Mouse (Mus musculus): ENCODE results near the gene Cracr2b. TPM values are rescaled to one million over a fixed set of nuclear protein-coding genes. Genes with fewer than 3 reads are reported as not detected.

Cracr2b gene
- total RNA-seq, 4 experiments from 2014 or later, result 3.3 to 11.4 (median 6.9) TPM

DNA sequence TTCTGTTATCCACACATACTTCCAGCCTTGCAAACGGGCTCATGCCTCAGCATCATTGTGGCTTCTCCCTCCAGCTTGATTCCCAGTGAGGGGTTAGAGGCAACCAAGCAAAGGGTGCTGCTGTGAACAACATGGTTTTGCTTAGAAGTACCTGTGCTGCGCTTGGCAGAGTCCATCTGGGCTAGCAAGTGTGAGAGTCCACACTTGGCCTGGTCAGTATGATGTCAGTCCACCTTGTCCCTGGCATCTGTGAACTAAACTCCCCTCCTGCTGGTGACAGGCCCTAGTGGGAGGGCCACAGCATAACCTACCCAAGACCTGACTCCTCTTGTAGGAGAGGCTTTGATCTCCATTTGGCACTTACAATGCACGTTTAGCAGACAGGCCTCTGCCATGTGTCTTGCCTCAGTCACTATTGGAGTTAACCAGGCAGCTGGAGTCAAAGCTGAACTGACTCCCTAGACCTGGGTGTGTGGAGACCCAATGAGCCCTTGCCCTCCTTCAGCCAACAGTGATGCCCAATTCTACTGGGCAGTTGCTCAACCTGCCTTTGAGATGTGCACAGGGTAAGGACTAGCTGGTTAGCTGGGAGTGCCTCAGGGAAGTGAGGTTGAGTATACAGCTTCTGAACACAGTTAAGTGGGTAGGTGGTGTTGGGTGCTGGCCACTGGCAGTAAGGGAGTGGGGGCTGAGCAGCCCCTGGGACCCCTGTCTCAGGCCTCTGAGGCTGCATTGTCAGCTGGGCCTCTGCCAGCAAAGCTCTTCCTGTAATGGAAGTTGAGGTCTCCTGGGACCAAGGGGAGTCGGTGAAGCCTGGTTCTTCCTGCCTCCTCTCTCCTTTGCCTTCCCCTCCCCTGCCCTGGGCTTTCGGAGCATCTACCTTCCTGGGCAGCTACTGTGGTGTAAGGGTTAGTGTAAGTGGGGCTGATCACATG lies 23.6 kb downstream of the Cracr2b start:
- no peak for DNase-seq (ENCODE audit: low spot score in 2 of 2)

DNA sequence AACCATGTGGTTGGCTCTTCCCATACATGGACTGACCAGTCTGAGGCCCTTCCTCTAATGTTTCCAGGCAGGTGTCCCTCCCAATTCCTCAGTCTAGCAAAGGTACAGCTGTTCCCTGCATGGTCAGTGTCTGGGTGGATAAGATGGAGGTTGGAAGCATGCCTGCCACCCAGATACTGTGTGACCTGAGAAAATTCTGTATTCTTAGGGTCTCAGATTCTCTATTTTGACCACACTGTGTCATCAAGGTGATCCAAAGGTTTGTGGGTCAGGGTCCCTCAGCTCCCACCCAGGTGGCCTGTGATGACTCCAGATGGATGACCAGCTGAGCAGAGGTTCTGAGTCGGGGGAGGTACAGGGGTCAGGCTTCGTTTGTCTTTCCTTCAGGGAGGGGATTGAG lies 24.3 kb downstream of the Cracr2b start:
- DNase-seq (ENCODE audit: low spot score in 2 of 2), result no peak

DNA sequence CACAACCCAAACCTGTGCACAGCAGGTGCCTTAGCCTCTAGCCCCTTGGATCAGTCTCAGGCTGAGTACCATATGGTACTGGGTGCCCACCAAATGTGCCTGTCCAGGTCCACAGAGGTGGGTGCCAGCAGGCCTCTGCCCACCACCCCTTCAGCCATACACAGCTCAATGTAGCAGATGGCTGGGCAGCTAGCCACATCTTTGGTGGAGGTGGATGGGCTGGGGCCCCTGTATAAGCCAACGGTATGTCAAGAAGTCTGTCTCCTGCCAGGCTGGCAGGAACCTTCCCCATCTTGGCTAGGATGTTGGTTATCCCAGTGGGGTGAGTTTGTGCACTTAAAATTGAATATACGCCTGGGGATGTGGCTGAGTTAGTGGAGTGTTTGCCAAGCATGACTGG lies 24.7 kb downstream of the Cracr2b start:
- DNase-seq (ENCODE audit: low spot score in 2 of 2), result no peak

DNA sequence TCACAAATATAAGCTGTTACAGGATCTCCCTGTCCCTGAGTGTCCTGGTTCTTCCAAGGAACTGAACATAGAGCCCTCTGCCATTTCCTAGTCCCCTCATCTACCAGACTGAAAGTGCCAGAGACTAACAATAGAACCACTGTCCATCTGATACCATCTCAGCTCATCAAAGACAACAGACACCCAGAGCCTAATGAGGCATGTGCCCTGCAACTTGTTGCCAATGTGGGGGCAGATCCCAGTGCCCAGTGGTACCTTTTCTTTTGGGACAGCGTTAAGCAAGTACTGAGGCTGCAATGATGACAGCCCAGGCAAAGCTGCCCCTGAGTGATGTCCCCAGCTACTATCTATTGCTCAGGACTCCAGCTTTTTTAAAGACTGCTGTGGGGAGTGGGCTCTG lies 25.3 kb downstream of the Cracr2b start:
- no peak for DNase-seq (ENCODE audit: low spot score in 2 of 2)

DNA sequence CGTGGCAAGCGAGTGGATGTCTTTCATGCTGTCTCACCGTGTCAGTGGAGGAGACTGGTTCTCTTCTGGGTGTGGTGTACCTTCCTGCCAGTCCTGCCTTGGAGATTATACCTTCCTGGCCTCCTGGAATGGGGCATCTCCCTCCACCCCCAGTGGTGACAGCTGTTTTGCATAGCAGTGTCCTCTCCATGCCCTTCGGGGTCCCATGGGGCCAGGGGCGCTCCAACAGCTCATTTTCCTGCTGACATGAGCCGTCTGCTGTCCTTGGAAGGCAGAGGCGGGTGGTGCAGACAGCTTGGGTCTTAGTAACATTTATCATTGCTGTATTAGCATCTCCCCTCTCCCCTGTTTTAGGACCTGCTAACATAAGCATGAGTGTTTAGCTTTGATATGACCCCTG lies 26.2 kb downstream of the Cracr2b start:
- DNase-seq (ENCODE audit: low spot score in 2 of 2), result no peak

DNA sequence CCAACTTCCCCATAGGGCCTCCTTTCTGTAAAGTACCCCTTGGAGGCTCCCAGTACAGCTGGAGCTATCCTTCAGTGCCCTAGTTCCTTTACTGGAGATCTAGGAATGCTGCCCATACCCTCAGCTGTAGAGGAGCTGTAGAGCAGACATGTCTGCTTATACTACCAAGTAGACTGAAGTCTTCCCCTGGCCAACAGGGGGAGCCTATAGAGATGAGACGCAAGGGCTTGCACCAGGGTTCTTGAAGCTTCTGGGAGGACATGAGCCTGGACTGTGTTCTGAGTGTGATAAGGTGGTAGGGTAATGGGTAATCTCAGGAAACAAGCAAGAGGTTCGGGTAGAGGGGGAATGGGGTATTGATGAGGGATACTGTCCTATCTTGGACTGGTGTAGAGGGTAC lies 30.3 kb downstream of the Cracr2b start:
- no peak for DNase-seq (ENCODE audit: low spot score in 2 of 2)

DNA sequence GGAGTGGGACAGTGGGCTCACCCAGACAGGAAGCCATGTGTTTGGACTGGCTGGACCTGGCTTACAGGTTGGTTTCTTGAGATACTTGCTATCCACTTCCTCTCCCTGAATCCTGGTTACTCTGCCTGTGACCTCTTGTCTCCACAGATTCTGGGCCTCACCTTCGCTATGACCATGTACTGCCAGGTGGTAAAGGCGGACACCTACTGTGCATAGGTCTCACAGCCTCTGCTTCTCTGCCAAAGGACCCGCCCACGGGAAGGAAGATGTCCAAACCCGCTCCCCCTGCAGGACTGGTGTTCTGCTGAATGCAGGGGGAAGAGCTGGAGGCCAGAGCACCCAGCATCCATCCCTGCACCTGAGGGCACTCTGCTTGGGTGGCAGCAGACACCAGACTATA lies 31.8 kb downstream of the Cracr2b start:
- no peak for DNase-seq (ENCODE audit: low spot score in 2 of 2)

DNA sequence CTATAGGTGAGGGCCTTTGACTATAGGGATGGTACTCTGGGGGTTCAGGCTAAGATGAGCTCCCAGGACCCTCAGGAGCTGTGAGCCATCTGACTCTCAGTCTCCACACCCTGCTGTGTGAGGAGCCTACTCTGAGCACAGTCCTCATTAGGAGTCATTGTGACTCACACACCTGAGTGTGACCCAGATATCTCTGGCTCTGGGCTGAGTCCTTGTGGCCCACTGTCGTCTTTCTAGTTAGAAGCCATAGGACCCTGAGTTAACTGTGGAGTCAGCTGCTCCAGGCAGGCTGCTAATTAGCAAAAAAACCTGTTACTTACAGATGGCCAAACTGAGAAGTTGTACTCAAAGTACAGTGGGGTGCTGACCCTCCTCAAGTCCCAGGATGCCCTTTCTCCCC lies 32.8 kb downstream of the Cracr2b start:
- no peak for DNase-seq (ENCODE audit: low spot score in 2 of 2)

DNA sequence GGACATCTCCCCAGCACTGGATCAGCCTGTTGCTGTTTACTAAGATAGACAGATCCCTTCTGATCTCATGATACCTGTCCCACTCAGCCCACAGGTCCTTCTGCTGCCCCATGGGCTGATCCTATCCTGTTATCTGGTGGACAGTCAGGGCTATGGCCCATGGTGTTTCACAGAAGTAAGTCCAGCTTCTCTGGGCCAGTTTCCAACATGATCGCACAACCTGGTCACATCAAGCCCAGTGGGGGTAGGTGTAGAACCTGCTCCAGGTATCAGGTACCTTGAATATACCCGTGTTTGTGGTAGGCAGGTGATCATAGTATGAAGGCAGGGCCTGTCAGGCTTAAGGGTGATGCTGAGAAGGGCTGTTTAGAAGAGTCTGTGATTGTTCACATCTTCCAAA lies 34.5 kb downstream of the Cracr2b start:
- no peak for DNase-seq (ENCODE audit: low spot score in 2 of 2)

- DNase-seq (ENCODE audit: low spot score in 2 of 2), result no peak
Measured at GRCm38 (mm10) chr7:141495940-141496339, 35.0 kb downstream of the Cracr2b start.

DNA sequence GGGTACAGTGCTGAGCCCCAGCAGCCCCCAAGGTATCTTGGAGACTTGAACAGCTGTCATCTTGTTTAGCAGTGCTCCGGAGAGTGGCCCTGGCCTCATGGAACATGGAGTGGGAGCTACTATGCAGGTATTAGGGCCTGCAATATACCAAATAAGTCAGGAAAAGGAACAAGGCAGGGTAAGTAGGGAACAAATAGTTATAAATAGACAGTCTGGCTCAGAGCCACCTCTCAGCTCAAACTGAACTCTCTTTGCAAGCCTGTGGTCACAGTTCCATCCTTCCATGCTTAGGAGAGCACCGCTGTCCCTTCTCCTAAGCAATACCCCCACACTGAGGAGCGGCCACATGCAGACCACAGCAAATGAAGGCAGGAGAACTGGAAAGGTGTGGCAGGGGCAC lies 36.7 kb downstream of the Cracr2b start:
- no peak for DNase-seq (ENCODE audit: low spot score in 2 of 2)

GRCm38 (mm10) chr7:141501820-141502555 lies 41.1 kb downstream of the Cracr2b start:
- DNase-seq (ENCODE audit: low spot score in 2 of 2), result no peak

DNA sequence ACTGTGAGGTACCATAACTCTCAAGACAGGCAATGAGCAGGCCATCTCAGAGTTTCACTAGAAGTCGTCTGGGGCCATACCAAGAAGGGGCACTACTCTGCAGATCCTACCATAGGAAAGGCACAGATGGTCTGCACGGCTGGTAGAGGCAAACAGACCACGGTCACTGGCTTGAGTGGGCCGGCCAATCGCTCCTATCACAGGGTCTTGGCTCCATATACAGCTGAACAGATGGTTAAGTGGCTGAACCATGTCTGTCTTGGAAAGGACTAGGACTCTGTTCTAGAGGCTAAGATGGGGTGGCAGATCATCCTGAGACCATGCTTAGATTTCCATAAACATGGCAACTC lies 41.6 kb downstream of the Cracr2b start:
- no peak for DNase-seq (ENCODE audit: low spot score in 2 of 2)

GRCm38 (mm10) chr7:141506278-141506677 lies 45.4 kb downstream of the Cracr2b start:
- no peak for DNase-seq (ENCODE audit: low spot score in 2 of 2)

GRCm38 (mm10) chr7:141508160-141508559 lies 47.3 kb downstream of the Cracr2b start:
- no peak for DNase-seq (ENCODE audit: low spot score in 2 of 2)

- no peak for DNase-seq (ENCODE audit: low spot score in 2 of 2)
Measured at GRCm38 (mm10) chr7:141510196-141510595, 49.3 kb downstream of the Cracr2b start.

DNA sequence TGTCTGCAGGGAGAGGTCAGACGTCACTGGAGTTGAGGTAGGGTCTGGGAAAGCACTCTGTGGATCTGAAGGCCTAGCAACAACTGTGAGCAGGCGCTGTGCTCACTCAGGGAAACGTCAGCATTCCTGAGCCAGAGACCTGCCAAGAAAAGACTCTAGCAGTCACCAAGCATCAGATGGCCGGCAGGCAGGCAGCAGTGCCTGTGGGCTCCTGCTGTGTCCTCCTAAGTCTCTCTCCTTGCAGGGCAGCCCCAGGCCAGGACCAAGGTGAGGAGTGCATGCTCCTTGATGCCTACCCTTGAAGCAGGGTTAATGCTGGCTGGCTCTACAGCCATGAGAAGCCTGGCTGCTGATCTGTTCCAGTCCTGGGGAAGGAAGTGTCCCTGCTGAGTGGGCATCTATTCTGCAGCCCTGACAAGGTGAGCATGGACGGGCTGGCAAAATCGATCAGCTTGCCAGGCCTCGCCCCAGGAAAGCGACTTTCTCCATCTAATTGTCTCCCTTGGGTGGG lies 49.8 kb downstream of the Cracr2b start:
- DNase-seq (ENCODE audit: low spot score in 2 of 2), result no peak

Other genes starting within 250 kb of the Cracr2b start
- not detected for gene Lmntd2, start 247.0 kb upstream of the Cracr2b start, total RNA-seq (2022)
- under 1 TPM in 2 of 4 experiments, not detected in 2; 0.38 to 0.56 TPM for gene Rassf7, start 245.2 kb upstream of the Cracr2b start, total RNA-seq (2022)
- gene Phrf1, start 232.3 kb upstream of the Cracr2b start, total RNA-seq (2022), result 10 to 100 TPM; 16.8 to 25.3 (median 19.4) TPM
- under 1 TPM; 0.27 to 0.80 (median 0.50) TPM for gene Irf7, start 194.6 kb upstream of the Cracr2b start, total RNA-seq (2022)
- not detected for gene Cdhr5, start 184.3 kb upstream of the Cracr2b start, total RNA-seq (2022)
- not detected for gene Sct, start 182.0 kb upstream of the Cracr2b start, total RNA-seq (2022)
- gene Drd4, start 169.1 kb upstream of the Cracr2b start, total RNA-seq (2022), result not detected
- 10 to 100 TPM; 10.6 to 15.1 (median 12.7) TPM for gene Deaf1, start 133.4 kb upstream of the Cracr2b start, total RNA-seq (2022)
- 10 to 100 TPM in 3 of 4 experiments, 1 to 10 TPM in 1; 9.1 to 11.5 (median 11.3) TPM for gene Tmem80, start 133.4 kb upstream of the Cracr2b start, total RNA-seq (2022)
- 1 to 10 TPM; 1.3 to 3.4 (median 2.2) TPM for gene Eps8l2, start 122.2 kb upstream of the Cracr2b start, total RNA-seq (2022)
- 10 to 100 TPM; 81.4 to 87.7 (median 84.4) TPM for gene Taldo1, start 68.9 kb upstream of the Cracr2b start, total RNA-seq (2022)
- gene Gatd1, start 47.0 kb upstream of the Cracr2b start, total RNA-seq (2022), result 1 to 10 TPM; 6.5 to 9.8 (median 7.8) TPM
- under 1 TPM in 2 of 4 experiments, not detected in 2; 0.16 to 0.48 TPM for gene Cend1, start 31.6 kb upstream of the Cracr2b start, total RNA-seq (2022)
- 10 to 100 TPM; 14.5 to 19.5 (median 14.7) TPM for gene Slc25a22, start 23.2 kb upstream of the Cracr2b start, total RNA-seq (2022)
- gene Pidd1, start 17.1 kb upstream of the Cracr2b start, total RNA-seq (2022), result under 1 TPM; 0.07 to 0.51 (median 0.19) TPM
- gene Rplp2, start 13.7 kb upstream of the Cracr2b start, total RNA-seq (2022), result 100 to 1,000 TPM; 719 to 844 (median 773) TPM
- 100 to 1,000 TPM; 250 to 384 (median 284) TPM for gene Pnpla2, start 5.9 kb upstream of the Cracr2b start, total RNA-seq (2022)
- gene Cd151, start 6.3 kb downstream of the Cracr2b start, total RNA-seq (2022), result 10 to 100 TPM; 78.2 to 98.0 (median 86.2) TPM
- gene Polr2l, start 14.0 kb downstream of the Cracr2b start, total RNA-seq (2022), result 10 to 100 TPM; 57.4 to 68.5 (median 63.7) TPM
- 10 to 100 TPM in 2 of 4 experiments, 1 to 10 TPM in 2; 8.1 to 15.1 (median 11.9) TPM for gene Tspan4, start 14.1 kb downstream of the Cracr2b start, total RNA-seq (2022)
- gene Chid1, start 78.8 kb downstream of the Cracr2b start, total RNA-seq (2022), result 10 to 100 TPM in 3 of 4 experiments, 1 to 10 TPM in 1; 9.2 to 14.9 (median 13.0) TPM
- 10 to 100 TPM; 54.7 to 64.8 (median 63.0) TPM for gene Ap2a2, start 101.1 kb downstream of the Cracr2b start, total RNA-seq (2022)
- not detected for gene Muc6, start 194.2 kb downstream of the Cracr2b start, total RNA-seq (2022)
- gene Muc2, start 229.2 kb downstream of the Cracr2b start, total RNA-seq (2022), result under 1 TPM in 1 of 4 experiments, not detected in 3; 0.85 TPM